Mouse (Mus musculus): ENCODE results near the gene Fth1. TPM values are rescaled to one million over a fixed set of nuclear protein-coding genes. Genes with fewer than 3 reads are reported as not detected.

Fth1 gene
- total RNA-seq (2023): 1,000 to 10,000 TPM; 1,869 to 2,215 TPM

GRCm38 (mm10) chr19:9980258-9980657, at the start of gene Fth1:
TSS of gene Fth1 (plus strand) at chr19:9980598.

GRCm38 (mm10) chr19:10001206-10001969, 21.0 kb downstream of the Fth1 start, which contains the start of the genes Best1 and Rab3il1:
TSS of gene Best1 (minus strand) at chr19:10001633.
TSS of gene Rab3il1 (plus strand) at chr19:10001669.

Other genes with a start within 250 kb of the Fth1 start
- not detected for gene Scgb2a2, start 133.0 kb upstream of the Fth1 start, total RNA-seq (2023)
- 10 to 100 TPM; 32.3 to 41.1 TPM for gene Incenp, start 81.0 kb upstream of the Fth1 start, total RNA-seq (2023)
- not detected for gene Best1, start 21.0 kb downstream of the Fth1 start, total RNA-seq (2023)
- under 1 TPM in 1 of 2 experiments, not detected in 1; 0.64 TPM for gene Rab3il1, start 21.1 kb downstream of the Fth1 start, total RNA-seq (2023)
- 1 to 10 TPM in 1 of 2 experiments, under 1 TPM in 1; 0.39 to 1.2 TPM for gene Fads3, start 61.0 kb downstream of the Fth1 start, total RNA-seq (2023)
- under 1 TPM; 0.24 to 0.44 TPM for gene Fads2, start 121.1 kb downstream of the Fth1 start, total RNA-seq (2023)
- 1 to 10 TPM; 3.8 to 5.5 TPM for gene Fads1, start 202.3 kb downstream of the Fth1 start, total RNA-seq (2023)
- gene Tmem258, start 223.4 kb downstream of the Fth1 start, total RNA-seq (2023): 100 to 1,000 TPM; 106 TPM
- gene Fen1, start 223.6 kb downstream of the Fth1 start, total RNA-seq (2023): 10 to 100 TPM; 23.9 to 27.2 TPM

Data from B cell, adult 67 days (primary cell).